Mouse (Mus musculus) brain, embryonic 18.5 days (tissue): Measurements from ENCODE around the gene Olfml2a.

Experiments used
- DNase-seq: peaks from one replicate; pipeline ENCODE4 v3.0.0-alpha.2; 2012; ENCODE audit warnings: low read depth, low spot score

The Olfml2a gene

GRCm38 (mm10) chr2:38931851-38932667, at the start of gene Olfml2a:
TSS of gene Olfml2a (plus strand) at chr2:38931978.
- DNase-seq = no peak

- no peak for DNase-seq
Observed at GRCm38 (mm10) chr2:38902866-38903265, 28.9 kb upstream of the Olfml2a start.

GRCm38 (mm10) chr2:38904290-38904689, 27.5 kb upstream of the Olfml2a start:
- DNase-seq = no peak

- DNase-seq = no peak
Observed at GRCm38 (mm10) chr2:38906097-38906496, 25.7 kb upstream of the Olfml2a start.

GRCm38 (mm10) chr2:38908604-38909003, 23.2 kb upstream of the Olfml2a start:
- no peak for DNase-seq

- no peak for DNase-seq
Observed at GRCm38 (mm10) chr2:38914517-38914916, 17.3 kb upstream of the Olfml2a start.

- no peak for DNase-seq
Observed at GRCm38 (mm10) chr2:38914965-38915364, 16.8 kb upstream of the Olfml2a start.

GRCm38 (mm10) chr2:38916947-38917691, 14.7 kb upstream of the Olfml2a start:
- DNase-seq = no peak

- no peak for DNase-seq
Observed at GRCm38 (mm10) chr2:38921374-38921773, 10.4 kb upstream of the Olfml2a start.

GRCm38 (mm10) chr2:38923471-38923870, 8.3 kb upstream of the Olfml2a start:
- DNase-seq = no peak

GRCm38 (mm10) chr2:38923911-38924310, 7.9 kb upstream of the Olfml2a start:
- no peak for DNase-seq

- DNase-seq = no peak
Observed at GRCm38 (mm10) chr2:38924571-38924970, 7.2 kb upstream of the Olfml2a start.

GRCm38 (mm10) chr2:38925171-38926080, 6.4 kb upstream of the Olfml2a start:
- no peak for DNase-seq

- peak; percentile 90 for DNase-seq
Observed at GRCm38 (mm10) chr2:38926145-38926891, 5.5 kb upstream of the Olfml2a start.

GRCm38 (mm10) chr2:38927115-38927979, 4.4 kb upstream of the Olfml2a start, which contains the start of gene Nr6a1:
TSS of gene Nr6a1 (minus strand) at chr2:38927688.
- DNase-seq = no peak

- DNase-seq = no peak
Observed at GRCm38 (mm10) chr2:38930269-38930668, 1.5 kb upstream of the Olfml2a start.

GRCm38 (mm10) chr2:38933931-38934330, 2.2 kb downstream of the Olfml2a start:
- no peak for DNase-seq

- DNase-seq = no peak
Observed at GRCm38 (mm10) chr2:38934936-38935335, 3.2 kb downstream of the Olfml2a start.

GRCm38 (mm10) chr2:38936721-38937378, 5.1 kb downstream of the Olfml2a start:
- no peak for DNase-seq
